Mouse (Mus musculus) limb, embryonic 12.5 days (tissue): ENCODE measurements at regions not wholly inside any gene's neighbourhood (a gene's known extent, or its start where the extent isn't known, plus 50 kb on each side); places are given as distances from the start of the nearest gene placed in this dataset. TPM values are rescaled to one million over a fixed set of nuclear protein-coding genes. Genes with fewer than 3 reads are reported as not detected.
A peak's percentile ranks its signal among the peaks of the same experiment; 100 is the strongest.

ENCODE experiments used
- ATAC-seq: fragments of 200-750 bp; cut with Nextera tagmentation; 2 replicates; pipeline ENCODE4 v1.8.0; 2017; ENCODE audit warnings: low read depth, moderate TSS enrichment; ENCODE audit not compliant: insufficient number of reproducible peaks, insufficient read depth, low FRiP score, low TSS enrichment
- H3K27ac ChIP-seq: fragments of 300-500 bp; sonication (generic); 2 replicates; pipeline ENCODE4 v1.5.1; 2016; ENCODE audit warnings: mild to moderate bottlenecking, moderate library complexity
- H3K27me3 ChIP-seq: fragments of 300-500 bp; sonication (generic); 2 replicates; pipeline ENCODE4 v1.6.1; 2016; ENCODE audit warnings: mild to moderate bottlenecking, moderate library complexity
- H3K36me3 ChIP-seq: fragments of 300-500 bp; sonication (generic); 2 replicates; pipeline ENCODE4 v1.6.1; 2016; ENCODE audit warnings: mild to moderate bottlenecking, moderate library complexity
- H3K4me1 ChIP-seq: fragments of 300-500 bp; sonication (generic); replicated peaks from 2 replicates; pipeline ENCODE4 v1.6.1; 2016
- H3K4me2 ChIP-seq: fragments of 300-500 bp; sonication (generic); 2 replicates; pipeline ENCODE4 v1.6.1; 2016; ENCODE audit warnings: mild to moderate bottlenecking, moderate library complexity
- H3K4me3 ChIP-seq: fragments of 300-500 bp; sonication (generic); replicated peaks from 2 replicates; pipeline ENCODE4 v1.5.1; 2016; ENCODE audit warnings: mild to moderate bottlenecking
- H3K9ac ChIP-seq: fragments of 300-500 bp; sonication (generic); replicated peaks from 2 replicates; pipeline ENCODE4 v1.6.1; 2016; ENCODE audit warnings: mild to moderate bottlenecking, moderate library complexity
- H3K9me3 ChIP-seq: fragments of 300-500 bp; sonication (generic); 2 replicates; pipeline ENCODE4 v1.6.1; 2016; ENCODE audit warnings: mild to moderate bottlenecking, moderate library complexity
- WGBS: fragments of 180-500 bp; shearing (Covaris S2); methylation state at CpG from one replicate; pipeline ENCODE4 v1.1.7; 2016; 5-methylcytosine and 5-hydroxymethylcytosine counted together
- microRNA-seq: library from miRNA; unstranded; fragments of <30 nt; microRNA quantifications from one replicate; pipeline ENCODE4, GENCODE M21; 2017

- H3K4me3 ChIP-seq = no peak overlapping the region
- no peak overlapping the region for H3K27ac ChIP-seq
- ATAC-seq = no peak
- H3K9ac ChIP-seq = no peak overlapping the region
- 0 out of 2 replicates have a peak, but pooled peaks cover 3% of the 10 kb centered on the region for H3K27me3 ChIP-seq
- no peak overlapping the region for H3K4me2 ChIP-seq
- no peaks in the 10 kb centered on the region for H3K9me3 ChIP-seq
- WGBS = 40% methylated on average over 6 of the region's 6 CpGs
- 0 out of 2 replicates have a peak, but pooled peaks cover 3% of the 10 kb centered on the region for H3K4me1 ChIP-seq
- H3K36me3 ChIP-seq = no peaks in the 10 kb centered on the region
These were observed 156.2 kb upstream of the Kcnab2 start for GRCm38 (mm10) chr4:152633896-152634295.

GRCm38 (mm10) chr4:152628111-152628510, 150.4 kb upstream of the Kcnab2 start:
- Histone ChIP-seq H3K9ac (no peak overlapping the region), H3K27me3 (peaks cover 12% of the 10 kb centered on the region; the same call in 1 of the 2 replicates), H3K36me3 (no peaks in the 10 kb centered on the region), H3K4me1 (peaks cover 12% of the 10 kb centered on the region), H3K27ac (no peak overlapping the region), H3K9me3 (no peaks in the 10 kb centered on the region), H3K4me2 (no peak overlapping the region), H3K4me3 (no peak overlapping the region)
- 75% methylated on average over 4 of the region's 4 CpGs for WGBS
- ATAC-seq = no peak

- no peaks in the 10 kb centered on the region for H3K36me3 ChIP-seq
- no peaks in the 10 kb centered on the region for H3K9me3 ChIP-seq
- H3K9ac ChIP-seq = no peak overlapping the region
- H3K4me1 ChIP-seq = peaks cover 12% of the 10 kb centered on the region
- no peak overlapping the region for H3K4me3 ChIP-seq
- peaks cover 23% of the 10 kb centered on the region for H3K27me3 ChIP-seq
- WGBS = 8% methylated on average over 22 of the region's 22 CpGs
- H3K4me2 ChIP-seq = peak overlapping the region; percentile 8; the same call in 1 of the 2 replicates
- ATAC-seq = peak; percentile 60; the same call in 1 of the 2 replicates
- no peak overlapping the region for H3K27ac ChIP-seq
These were observed 147.6 kb upstream of the Kcnab2 start for GRCm38 (mm10) chr4:152625032-152626003.

- no peak overlapping the region; the same call in 1 of the 2 replicates for H3K9ac ChIP-seq
- no peak overlapping the region for H3K4me3 ChIP-seq
- WGBS = 66% methylated on average over 9 of the region's 9 CpGs
- H3K36me3 ChIP-seq = no peaks in the 10 kb centered on the region
- H3K27ac ChIP-seq = no peak overlapping the region
- no peak overlapping the region for H3K4me2 ChIP-seq
- no peaks in the 10 kb centered on the region for H3K9me3 ChIP-seq
- ATAC-seq = no peak
- H3K27me3 ChIP-seq = peaks cover 23% of the 10 kb centered on the region
- peaks cover 12% of the 10 kb centered on the region for H3K4me1 ChIP-seq
These were observed 144.5 kb upstream of the Kcnab2 start for GRCm38 (mm10) chr4:152622022-152622777.

GRCm38 (mm10) chr4:152617636-152618035, 140.0 kb upstream of the Kcnab2 start:
- Histone ChIP-seq H3K4me1 (no peaks in the 10 kb centered on the region), H3K4me3 (no peak overlapping the region), H3K9ac (no peak overlapping the region), H3K9me3 (peaks cover 8% of the 10 kb centered on the region; the same call in 1 of the 2 replicates), H3K36me3 (no peaks in the 10 kb centered on the region), H3K27me3 (peaks cover 7% of the 10 kb centered on the region), H3K4me2 (no peak overlapping the region), H3K27ac (no peak overlapping the region)
- ATAC-seq = no peak
- 48% methylated on average over 3 of the region's 3 CpGs for WGBS

GRCm38 (mm10) chr4:152615155-152615554, 137.5 kb upstream of the Kcnab2 start:
- ATAC-seq = no peak
- Histone ChIP-seq H3K4me1 (no peaks in the 10 kb centered on the region), H3K4me3 (no peak overlapping the region), H3K4me2 (no peak overlapping the region), H3K9me3 (peaks cover 8% of the 10 kb centered on the region; the same call in 1 of the 2 replicates), H3K36me3 (no peaks in the 10 kb centered on the region), H3K27ac (no peak overlapping the region), H3K9ac (no peak overlapping the region), H3K27me3 (no peaks in the 10 kb centered on the region)
- WGBS = 95% methylated on average over 2 of the region's 2 CpGs

- Histone ChIP-seq H3K9me3 (peaks cover 8% of the 10 kb centered on the region; the same call in 1 of the 2 replicates), H3K27ac (no peak overlapping the region), H3K9ac (no peak overlapping the region), H3K27me3 (no peaks in the 10 kb centered on the region), H3K36me3 (no peaks in the 10 kb centered on the region), H3K4me3 (no peak overlapping the region), H3K4me2 (no peak overlapping the region), H3K4me1 (no peaks in the 10 kb centered on the region)
- WGBS = 83% methylated on average over 13 of the region's 13 CpGs
- ATAC-seq = no peak
These were observed 136.9 kb upstream of the Kcnab2 start for GRCm38 (mm10) chr4:152614356-152615100.

Small RNA genes lying in the stretch of these regions (microRNA-seq; reads per million reads assigned to microRNA genes)
- not detected for gene Gm25779
